Mouse (Mus musculus): Measurements from ENCODE around the gene Pitpnm3.

The Pitpnm3 gene

GRCm38 (mm10) chr11:72136231-72136982 lies 829 bp upstream of the Pitpnm3 start:
- DNase-seq (ENCODE audit: low read depth, low spot score), result no peak

GRCm38 (mm10) chr11:72134536-72135382 lies 819 bp downstream of the Pitpnm3 start:
- no peak for DNase-seq (ENCODE audit: low read depth, low spot score)

- no peak for DNase-seq (ENCODE audit: low read depth, low spot score)
Observed at GRCm38 (mm10) chr11:72133075-72133474, 2.5 kb downstream of the Pitpnm3 start.

- no peak for DNase-seq (ENCODE audit: low read depth, low spot score)
Observed at GRCm38 (mm10) chr11:72132266-72132665, 3.3 kb downstream of the Pitpnm3 start.

- no peak for DNase-seq (ENCODE audit: low read depth, low spot score)
Observed at GRCm38 (mm10) chr11:72131697-72132096, 3.9 kb downstream of the Pitpnm3 start.

GRCm38 (mm10) chr11:72130905-72131304 lies 4.7 kb downstream of the Pitpnm3 start:
- DNase-seq (ENCODE audit: low read depth, low spot score), result no peak

GRCm38 (mm10) chr11:72130472-72130871 lies 5.1 kb downstream of the Pitpnm3 start:
- no peak for DNase-seq (ENCODE audit: low read depth, low spot score)

- no peak for DNase-seq (ENCODE audit: low read depth, low spot score)
Observed at GRCm38 (mm10) chr11:72130021-72130420, 5.6 kb downstream of the Pitpnm3 start.

GRCm38 (mm10) chr11:72129032-72129894 lies 6.3 kb downstream of the Pitpnm3 start:
- DNase-seq (ENCODE audit: low read depth, low spot score), result no peak

- no peak for DNase-seq (ENCODE audit: low read depth, low spot score)
Observed at GRCm38 (mm10) chr11:72127450-72128189, 8.0 kb downstream of the Pitpnm3 start.

- no peak for DNase-seq (ENCODE audit: low read depth, low spot score)
Observed at GRCm38 (mm10) chr11:72125781-72126180, 9.8 kb downstream of the Pitpnm3 start.

- no peak for DNase-seq (ENCODE audit: low read depth, low spot score)
Observed at GRCm38 (mm10) chr11:72123531-72123930, 12.0 kb downstream of the Pitpnm3 start.

- no peak for DNase-seq (ENCODE audit: low read depth, low spot score)
Observed at GRCm38 (mm10) chr11:72120354-72120753, 15.2 kb downstream of the Pitpnm3 start.

GRCm38 (mm10) chr11:72118630-72119029 lies 16.9 kb downstream of the Pitpnm3 start:
- no peak for DNase-seq (ENCODE audit: low read depth, low spot score)

GRCm38 (mm10) chr11:72113296-72113695 lies 22.3 kb downstream of the Pitpnm3 start:
- DNase-seq (ENCODE audit: low read depth, low spot score), result no peak

GRCm38 (mm10) chr11:72110726-72111125 lies 24.9 kb downstream of the Pitpnm3 start:
- DNase-seq (ENCODE audit: low read depth, low spot score), result no peak

GRCm38 (mm10) chr11:72104223-72104622 lies 31.4 kb downstream of the Pitpnm3 start:
- no peak for DNase-seq (ENCODE audit: low read depth, low spot score)

GRCm38 (mm10) chr11:72103530-72103929 lies 32.0 kb downstream of the Pitpnm3 start:
- no peak for DNase-seq (ENCODE audit: low read depth, low spot score)

GRCm38 (mm10) chr11:72100996-72101395 lies 34.6 kb downstream of the Pitpnm3 start:
- no peak for DNase-seq (ENCODE audit: low read depth, low spot score)

- no peak for DNase-seq (ENCODE audit: low read depth, low spot score)
Observed at GRCm38 (mm10) chr11:72099181-72099580, 36.4 kb downstream of the Pitpnm3 start.

GRCm38 (mm10) chr11:72098027-72098426 lies 37.6 kb downstream of the Pitpnm3 start:
- no peak for DNase-seq (ENCODE audit: low read depth, low spot score)
